In the genomic region with DNA sequence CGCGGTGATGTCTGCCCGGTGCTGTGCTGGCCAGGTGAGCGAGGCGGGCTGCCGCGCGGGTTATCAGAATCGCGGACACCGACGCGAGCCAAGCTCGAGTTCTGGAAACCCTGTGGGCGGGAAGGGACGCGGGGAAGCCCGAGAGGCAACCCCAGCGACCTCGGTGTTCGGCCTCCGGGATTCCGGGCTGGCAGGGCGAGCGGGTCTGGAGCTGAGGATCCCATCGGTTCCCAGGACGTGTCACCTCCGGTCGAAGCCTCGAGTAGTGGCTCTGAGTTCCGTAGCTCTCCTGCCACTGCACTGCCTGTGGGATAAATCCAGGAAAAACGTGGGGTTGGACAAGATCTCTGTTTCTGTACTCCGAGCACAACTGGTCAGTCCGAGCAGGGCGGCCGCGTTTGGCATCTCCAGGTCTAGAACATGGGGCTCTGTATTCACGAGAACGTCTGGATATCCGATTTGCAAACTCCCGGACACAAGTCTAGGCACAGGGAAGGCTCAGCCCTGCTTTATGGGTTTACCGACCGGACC, we compare ENCODE assay signal across 7 mouse cellular contexts. TPM values are rescaled to one million over a fixed set of nuclear protein-coding genes. Genes with fewer than 3 reads are reported as not detected.
DNase-seq lines count a peak whose midpoint lies in the region; ATAC-seq and TF ChIP-seq lines count a peak whose summit lies in the region.

No protein-coding gene starts in this region.

- no peaks in the 10 kb centered on the region for H3K36me3 ChIP-seq in forebrain, embryonic 16.5 days (ENCODE audit: control insufficient read depth, insufficient read depth)
- H3K36me3 ChIP-seq in liver, embryonic 13.5 days = peaks cover 19% of the 10 kb centered on the region
- H3K36me3 ChIP-seq in stomach, postnatal 0 days (ENCODE audit: control insufficient read depth, insufficient read depth, low read length) = no peaks in the 10 kb centered on the region

- peak overlapping the region; percentile 79 for H3K4me2 ChIP-seq in forebrain, embryonic 16.5 days (ENCODE audit: low read length)
- H3K4me2 ChIP-seq in liver, embryonic 13.5 days = peak overlapping the region; percentile 86
- H3K4me2 ChIP-seq in stomach, postnatal 0 days (replicated peaks; ENCODE audit: low read depth) = peak overlapping the region; percentile 94

- peak overlapping the region; percentile 65 for H3K9ac ChIP-seq in forebrain, embryonic 16.5 days (replicated peaks; ENCODE audit: low read depth, low read length)
- H3K9ac ChIP-seq in liver, embryonic 13.5 days = peak overlapping the region; percentile 96
- H3K9ac ChIP-seq in stomach, postnatal 0 days (ENCODE audit: low read length) = peak overlapping the region; percentile 92

- TF ChIP-seq POLR2A in brain, embryonic 14.5 days (IDR thresholded peaks at IDR 0.05; ENCODE audit: borderline replicate concordance, extremely low read depth, insufficient read depth, insufficient read length, poor library complexity, severe bottlenecking) = no peak

- intact Hi-C loops in left cerebral cortex, adult 2 months (cut with DNase I) = loop anchor here (5.0 kb wide), 1 partner anchor 79 kb away; the partner anchor contains the start of gene Zfyve16

- under 1% methylated on average over 42 of the region's 43 CpGs for WGBS in forebrain, embryonic 16.5 days
- 0% methylated on average over 43 of the region's 43 CpGs for WGBS in liver, embryonic 13.5 days (ENCODE audit: insufficient replicate concordance)
- under 1% methylated on average over 43 of the region's 43 CpGs for WGBS in stomach, postnatal 0 days

- H3K4me1 ChIP-seq in forebrain, embryonic 16.5 days (replicated peaks; ENCODE audit: control insufficient read depth, insufficient read depth, low read length) = peaks cover 18% of the 10 kb centered on the region
- H3K4me1 ChIP-seq in liver, embryonic 13.5 days (replicated peaks) = peaks cover 53% of the 10 kb centered on the region
- peaks cover 2% of the 10 kb centered on the region; the same call in 1 of the 2 replicates for H3K4me1 ChIP-seq in stomach, postnatal 0 days (replicated peaks; ENCODE audit: control insufficient read depth, insufficient read depth)

- no peak for TF ChIP-seq CTCF in left cerebral cortex, adult 2 months (IDR thresholded peaks at IDR 0.05)
- no peak for TF ChIP-seq CTCF in brain, embryonic 14.5 days (IDR thresholded peaks at IDR 0.05; ENCODE audit: borderline replicate concordance, extremely low read depth, insufficient read depth, insufficient read length)
- no peak for TF ChIP-seq CTCF in stomach, postnatal 0 days (IDR thresholded peaks at IDR 0.05; ENCODE audit: low read depth)

- peak overlapping the region; percentile 100 for H3K4me3 ChIP-seq in left cerebral cortex, adult 2 months
- peak overlapping the region; percentile 80 for H3K4me3 ChIP-seq in forebrain, embryonic 16.5 days (replicated peaks; ENCODE audit: low read length)
- peak overlapping the region; percentile 94 for H3K4me3 ChIP-seq in liver, embryonic 13.5 days (replicated peaks)
- peak overlapping the region; percentile 89 for H3K4me3 ChIP-seq in stomach, postnatal 0 days (ENCODE audit: low read depth, low read length)

- no peak for TF ChIP-seq EP300 in stomach, postnatal 0 days (optimal IDR thresholded peaks at IDR 0.05)

- H3K27me3 ChIP-seq in forebrain, embryonic 16.5 days (replicated peaks; ENCODE audit: control insufficient read depth, insufficient read depth, low read length) = no peaks in the 10 kb centered on the region
- no peaks in the 10 kb centered on the region for H3K27me3 ChIP-seq in liver, embryonic 13.5 days
- no peaks in the 10 kb centered on the region for H3K27me3 ChIP-seq in stomach, postnatal 0 days (ENCODE audit: control insufficient read depth, insufficient read depth, low read length)

- no peaks in the 10 kb centered on the region for H3K9me3 ChIP-seq in forebrain, embryonic 16.5 days (ENCODE audit: control insufficient read depth, low read length)
- no peaks in the 10 kb centered on the region for H3K9me3 ChIP-seq in liver, embryonic 13.5 days (replicated peaks)
- H3K9me3 ChIP-seq in stomach, postnatal 0 days (ENCODE audit: control insufficient read depth, low read length) = no peaks in the 10 kb centered on the region

- H3K27ac ChIP-seq in left cerebral cortex, adult 2 months = peak overlapping the region; percentile 94
- H3K27ac ChIP-seq in forebrain, embryonic 16.5 days (ENCODE audit: low read length) = peak overlapping the region; percentile 24; the same call in 1 of the 2 replicates
- H3K27ac ChIP-seq in liver, embryonic 13.5 days = peak overlapping the region; percentile 95
- H3K27ac ChIP-seq in stomach, postnatal 0 days (replicated peaks) = peak overlapping the region; percentile 97

- peak; percentile 51 for ATAC-seq in forebrain, embryonic 16.5 days
- peak; percentile 74 for ATAC-seq in liver, embryonic 13.5 days (ENCODE audit: low read depth)
- peak; percentile 33 for ATAC-seq in stomach, postnatal 0 days (ENCODE audit: low FRiP score, low TSS enrichment)

- DNase-seq in left cerebral cortex, adult 2 months (ENCODE audit: extremely low spot score in 1 of 2, low spot score in 2 of 2) = no peak
- no peak for DNase-seq in left cerebral cortex, adult 8-10 months (ENCODE audit: low spot score in 2 of 2)
- DNase-seq in brain, embryonic 14.5 days (ENCODE audit: low read depth) = peak; percentile 53
- peak; percentile 34 for DNase-seq in liver, embryonic 13.5 days
- DNase-seq in stomach, postnatal 0 days (ENCODE audit: low spot score) = no peak
- no peak for DNase-seq in thymus, postnatal 14 days

RNA-seq across cellular contexts. Expression of gene Serinc5, which starts 0.4 kb away (rescaled TPM):
- total RNA-seq in left cerebral cortex, adult 2 months (2021) = 10 to 100 TPM; 62.3 to 62.4 TPM
- 10 to 100 TPM; 67.0 to 71.5 (median 69.2) TPM for total RNA-seq in left cerebral cortex, adult 8-10 months (2022)
- polyA plus RNA-seq in brain, embryonic 14.5 days (2012; rRNA removed) = 31.7 and 34.8 TPM in 2 replicates
- polyA plus RNA-seq in forebrain, embryonic 16.5 days (2015; fragmentation: Nextera tagmentation; extraction: Ambion mirVana) = 21.6 and 28.8 TPM in 2 replicates
- polyA plus RNA-seq in liver, embryonic 13.5 days (2015; fragmentation: Nextera tagmentation; extraction: Ambion mirVana) = 14.7 and 20.2 TPM in 2 replicates
- 14.5 and 16.0 TPM in 2 replicates for polyA plus RNA-seq in stomach, postnatal 0 days (2015; fragmentation: Nextera tagmentation; extraction: Ambion mirVana)

RNA-seq across cellular contexts. Expression of gene Spz1, which starts 35.3 kb away (rescaled TPM):
- total RNA-seq in left cerebral cortex, adult 2 months (2021) = not detected
- not detected for total RNA-seq in left cerebral cortex, adult 8-10 months (2022)
- not detected in 2 replicates for polyA plus RNA-seq in brain, embryonic 14.5 days (2012; rRNA removed)
- polyA plus RNA-seq in forebrain, embryonic 16.5 days (2015; fragmentation: Nextera tagmentation; extraction: Ambion mirVana) = not detected in 2 replicates
- polyA plus RNA-seq in liver, embryonic 13.5 days (2015; fragmentation: Nextera tagmentation; extraction: Ambion mirVana) = not detected in 2 replicates
- not detected in 2 replicates for polyA plus RNA-seq in stomach, postnatal 0 days (2015; fragmentation: Nextera tagmentation; extraction: Ambion mirVana)

Comparison
In these comparisons a context has a peak if more than half of its experiments do, and no peak if none do; other contexts are left out.
1. DNase-seq: peak in brain, embryonic 14.5 days (single experiment) and liver, embryonic 13.5 days (single experiment); none in left cerebral cortex, adult 2 months (0 of 2), left cerebral cortex, adult 8-10 months (0 of 2), stomach, postnatal 0 days (single experiment) and thymus, postnatal 14 days (single experiment).
2. H3K27ac ChIP-seq: peak in every context shown above with its lines; median percentile 97 in stomach, postnatal 0 days; 95 in liver, embryonic 13.5 days; 94 in left cerebral cortex, adult 2 months; 24 in forebrain, embryonic 16.5 days.
3. Peak in every context shown above with its lines, with median percentiles within 50 percentile points of each other: H3K4me3 ChIP-seq, ATAC-seq, H3K4me2 ChIP-seq and H3K9ac ChIP-seq.